Mouse (Mus musculus) olfactory bulb, adult 2 months (tissue): ENCODE data around the gene Ntn3. TPM values are rescaled to one million over a fixed set of nuclear protein-coding genes. Genes with fewer than 3 reads are reported as not detected.

Experiments used
- H3K27ac ChIP-seq: fragments of 200-500 bp; 2 replicates; pipeline ENCODE4 v1.5.1; 2012; ENCODE audit warnings: low read depth, low read length; ENCODE audit not compliant: insufficient read depth
- H3K4me1 ChIP-seq: fragments of 200-500 bp; 2 replicates; pipeline ENCODE4 v1.6.1; 2012; ENCODE audit warnings: low read length; ENCODE audit not compliant: control insufficient read depth, insufficient read depth
- H3K4me3 ChIP-seq: fragments of 200-500 bp; 2 replicates; pipeline ENCODE4 v1.5.1; 2012; ENCODE audit warnings: mild to moderate bottlenecking, low read depth, low read length, moderate library complexity; ENCODE audit not compliant: insufficient read depth
- CTCF ChIP-seq: fragments of 200-500 bp; IDR thresholded peaks from 2 replicates; pipeline ENCODE4 v1.5.1; 2012; ENCODE audit warnings: low read depth, mild to moderate bottlenecking, low read length, moderate library complexity; ENCODE audit not compliant: insufficient read depth
- POLR2A ChIP-seq: fragments of 200-500 bp; IDR thresholded peaks from 2 replicates; pipeline ENCODE4 v1.6.1; 2012; ENCODE audit warnings: mild to moderate bottlenecking, low read depth, low read length, moderate library complexity; ENCODE audit not compliant: insufficient read depth
- WGBS: fragments of 180-500 bp; shearing (Covaris S2); methylation state at CpG from one replicate; pipeline ENCODE4 v1.1.7; 2018; 5-methylcytosine and 5-hydroxymethylcytosine counted together
- polyA plus RNA-seq: library from polyadenylated mRNA; stranded (reverse); fragments of >200 nt; gene quantifications from 2 replicates; pipeline ENCODE4 v1.2.4, GENCODE M21; 2012; ENCODE audit warnings: low replicate concordance; ENCODE audit not compliant: missing spikeins, insufficient read depth, insufficient read length

Gene Ntn3
- polyA plus RNA-seq, 1 experiment: not detected

DNA sequence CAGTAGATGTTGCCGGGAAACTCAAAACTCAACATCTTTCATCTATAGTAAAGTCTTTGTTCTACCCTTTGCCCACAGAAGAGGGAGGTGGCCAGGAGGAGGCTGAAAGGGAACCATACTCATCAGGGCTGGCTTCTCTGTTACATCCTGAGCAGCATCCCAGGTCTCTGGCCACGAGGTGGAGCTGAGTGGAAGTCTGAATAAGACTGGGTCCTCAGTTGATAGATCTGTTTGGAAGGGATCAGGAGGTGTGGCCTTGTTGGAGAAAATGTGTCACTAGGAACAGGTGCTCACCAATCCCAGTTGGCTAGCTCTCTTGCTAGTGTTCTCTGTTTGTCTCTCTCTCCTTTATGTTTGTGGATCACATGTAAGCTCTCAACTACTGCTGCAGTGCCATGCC lies 14.0 kb downstream of the Ntn3 start:
- no peak overlapping the region for H3K4me3 ChIP-seq
- WGBS: 56% methylated on average over 2 of the region's 2 CpGs
- no peak overlapping the region for H3K27ac ChIP-seq
- H3K4me1 ChIP-seq: peaks cover 22% of the 10 kb centered on the region
- no peak for TF ChIP-seq POLR2A
- TF ChIP-seq CTCF: no peak

GRCm38 (mm10) chr17:24193769-24194168 lies 15.6 kb downstream of the Ntn3 start:
- 89% methylated on average over 5 of the region's 5 CpGs for WGBS
- TF ChIP-seq CTCF (no peak), POLR2A (no peak)

DNA sequence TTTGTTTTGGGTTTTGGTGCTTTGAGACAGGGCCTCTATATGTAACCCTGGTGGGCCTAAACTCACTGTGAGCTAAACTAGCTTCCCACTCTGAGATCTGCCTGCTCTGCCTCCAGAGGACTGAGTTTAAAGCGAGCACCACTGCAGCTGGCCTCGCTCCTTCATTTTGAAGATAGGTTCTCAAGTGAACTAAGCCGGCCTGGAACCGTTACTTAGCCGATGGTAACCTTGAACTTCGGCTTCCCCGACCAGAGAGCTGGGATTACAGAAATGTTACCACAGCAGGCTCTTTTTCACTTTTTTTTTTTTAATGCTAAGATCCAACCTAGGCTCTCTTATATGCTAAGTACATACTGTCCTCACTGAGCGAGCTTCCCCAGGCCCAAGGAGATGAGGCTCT lies 16.1 kb downstream of the Ntn3 start:
- no peak overlapping the region; the same call in 1 of the 2 replicates for H3K27ac ChIP-seq
- WGBS: 93% methylated on average over 8 of the region's 8 CpGs
- TF ChIP-seq CTCF: no peak
- no peak for TF ChIP-seq POLR2A

More at GRCm38 (mm10) chr17:24193769-24194168, 15.6 kb downstream of the Ntn3 start:
- Histone ChIP-seq H3K27ac (no peak overlapping the region), H3K4me3 (no peak overlapping the region), H3K4me1 (peaks cover 11% of the 10 kb centered on the region)

DNA sequence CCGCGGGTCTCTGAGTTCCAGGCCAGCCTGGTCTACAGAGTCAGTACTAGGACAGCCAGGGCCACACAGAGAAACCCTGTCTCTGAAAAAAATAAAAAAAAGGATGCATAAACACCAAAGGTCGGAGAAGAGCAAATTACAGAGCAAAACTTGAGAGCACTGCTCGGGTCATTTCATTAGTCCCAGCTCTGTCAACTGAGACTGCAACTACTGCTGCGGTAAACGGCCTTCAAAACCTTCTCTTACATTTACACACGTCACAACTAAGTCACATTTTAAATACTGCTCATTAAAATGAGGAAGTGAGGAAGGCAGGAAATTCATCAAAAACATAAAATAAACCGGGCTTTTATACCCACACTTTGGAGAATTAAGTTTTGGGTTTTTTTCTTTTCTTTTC lies 16.5 kb downstream of the Ntn3 start:
- H3K4me3 ChIP-seq: no peak overlapping the region
- peaks cover 11% of the 10 kb centered on the region for H3K4me1 ChIP-seq
- TF ChIP-seq CTCF (no peak), POLR2A (no peak)
- no peak overlapping the region for H3K27ac ChIP-seq
- 83% methylated on average over 8 of the region's 8 CpGs for WGBS

More for the DNA sequence above, 16.1 kb downstream of the Ntn3 start:
- Histone ChIP-seq H3K4me1 (peaks cover 11% of the 10 kb centered on the region), H3K4me3 (no peak overlapping the region)

- 43% methylated on average over 4 of the region's 4 CpGs for WGBS
- TF ChIP-seq CTCF (no peak), POLR2A (no peak)
- no peak overlapping the region for H3K27ac ChIP-seq
- H3K4me1 ChIP-seq: peaks cover 6% of the 10 kb centered on the region; the same call in 1 of the 2 replicates
- no peak overlapping the region for H3K4me3 ChIP-seq
Measured at GRCm38 (mm10) chr17:24191481-24191880, 17.9 kb downstream of the Ntn3 start.

DNA sequence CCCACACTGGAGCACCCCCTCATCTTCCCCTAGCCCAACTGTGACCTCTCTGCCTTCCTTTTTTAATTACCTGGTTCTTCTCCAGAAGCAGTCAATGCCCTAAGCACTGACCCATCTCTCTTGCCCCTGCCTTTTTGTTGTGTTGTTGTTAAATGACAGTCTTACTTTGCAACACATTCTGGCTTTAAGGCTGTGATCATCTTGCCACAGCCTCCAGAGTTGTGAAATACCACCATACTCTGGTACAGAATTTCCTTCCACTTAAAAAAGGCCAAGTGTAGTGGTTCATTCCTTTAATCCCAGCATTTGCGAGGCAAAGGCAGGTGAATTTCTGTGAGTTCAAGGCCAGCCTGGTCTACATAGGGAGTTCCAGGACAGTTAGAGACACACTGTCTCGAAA lies 18.4 kb downstream of the Ntn3 start:
- H3K4me3 ChIP-seq: no peak overlapping the region
- H3K4me1 ChIP-seq: peaks cover 6% of the 10 kb centered on the region; the same call in 1 of the 2 replicates
- no peak for TF ChIP-seq POLR2A
- WGBS: 94% methylated on average over 2 of the region's 2 CpGs
- no peak overlapping the region for H3K27ac ChIP-seq

DNA sequence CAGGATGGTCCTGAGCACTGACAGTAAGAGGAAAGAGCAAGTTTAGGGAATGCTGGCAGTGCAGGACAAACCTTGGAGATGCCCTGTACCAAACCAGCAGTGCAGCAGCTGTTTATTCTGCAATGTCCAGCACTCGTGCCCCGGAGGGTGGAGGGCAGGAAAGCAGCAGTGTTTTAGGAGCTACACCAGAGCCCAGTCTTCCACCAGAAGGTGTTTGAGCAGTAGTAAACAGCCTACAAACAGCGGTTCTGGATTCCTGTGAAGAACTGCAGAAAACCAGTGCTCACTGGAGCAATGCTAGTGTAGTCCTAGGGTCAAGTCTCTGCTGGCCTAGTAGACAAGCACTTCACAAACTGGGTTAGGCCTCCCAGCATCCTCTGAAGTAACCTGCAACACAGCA lies 35.1 kb downstream of the Ntn3 start:
- Histone ChIP-seq H3K27ac (no peak overlapping the region), H3K4me3 (no peak overlapping the region), H3K4me1 (no peaks in the 10 kb centered on the region; the same call in 1 of the 2 replicates)
- WGBS: 85% methylated on average over 3 of the region's 3 CpGs
- TF ChIP-seq CTCF (no peak), POLR2A (no peak)

DNA sequence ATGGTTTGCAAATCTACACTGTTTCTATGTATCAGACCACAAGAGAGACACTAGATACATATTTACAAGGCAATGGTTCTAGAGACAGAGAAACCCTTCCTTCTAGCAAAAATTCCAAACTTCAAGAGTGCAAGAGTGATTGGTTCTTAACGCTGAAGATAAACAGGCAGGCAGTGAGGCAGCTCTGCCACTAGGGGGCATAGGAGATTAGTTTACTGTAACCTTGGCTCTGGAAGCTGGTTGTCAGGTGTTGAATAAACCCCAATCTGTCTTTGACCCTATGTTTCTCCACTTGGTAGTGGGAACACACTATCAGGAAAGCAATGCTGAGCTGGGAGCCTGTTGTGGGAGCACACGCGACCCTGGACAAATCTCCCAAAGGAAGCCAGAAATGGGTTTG lies 35.9 kb downstream of the Ntn3 start:
- no peak for TF ChIP-seq POLR2A
- TF ChIP-seq CTCF: no peak
- WGBS: 6% methylated on average over 3 of the region's 3 CpGs
- Histone ChIP-seq H3K4me1 (no peaks in the 10 kb centered on the region; the same call in 1 of the 2 replicates), H3K27ac (no peak overlapping the region), H3K4me3 (no peak overlapping the region)

GRCm38 (mm10) chr17:24171738-24172137 lies 37.6 kb downstream of the Ntn3 start:
- TF ChIP-seq POLR2A: no peak
- TF ChIP-seq CTCF: no peak
- 84% methylated on average over 4 of the region's 4 CpGs for WGBS

GRCm38 (mm10) chr17:24170729-24171128 lies 38.6 kb downstream of the Ntn3 start:
- Histone ChIP-seq H3K4me3 (no peak overlapping the region), H3K4me1 (peaks cover 9% of the 10 kb centered on the region), H3K27ac (no peak overlapping the region)
- 73% methylated on average over 5 of the region's 5 CpGs for WGBS
- TF ChIP-seq CTCF (no peak), POLR2A (no peak)

More at GRCm38 (mm10) chr17:24171738-24172137, 37.6 kb downstream of the Ntn3 start:
- peaks cover 8% of the 10 kb centered on the region for H3K4me1 ChIP-seq
- H3K4me3 ChIP-seq: no peak overlapping the region
- no peak overlapping the region for H3K27ac ChIP-seq
